Mouse (Mus musculus) megakaryocyte, embryonic 14.5 days (primary cell): ENCODE measurements around the gene Stard13.

Experiments used
- FLI1 ChIP-seq: IDR thresholded peaks from 2 replicates; pipeline ENCODE4 v1.6.1; 2012; ENCODE audit warnings: low read length, inconsistent platforms, mixed read lengths
- GATA1 ChIP-seq: IDR thresholded peaks from 3 replicates; pipeline ENCODE4 v1.6.1; 2012; ENCODE audit warnings: mixed read lengths, low read length, inconsistent platforms, borderline replicate concordance

DNA sequence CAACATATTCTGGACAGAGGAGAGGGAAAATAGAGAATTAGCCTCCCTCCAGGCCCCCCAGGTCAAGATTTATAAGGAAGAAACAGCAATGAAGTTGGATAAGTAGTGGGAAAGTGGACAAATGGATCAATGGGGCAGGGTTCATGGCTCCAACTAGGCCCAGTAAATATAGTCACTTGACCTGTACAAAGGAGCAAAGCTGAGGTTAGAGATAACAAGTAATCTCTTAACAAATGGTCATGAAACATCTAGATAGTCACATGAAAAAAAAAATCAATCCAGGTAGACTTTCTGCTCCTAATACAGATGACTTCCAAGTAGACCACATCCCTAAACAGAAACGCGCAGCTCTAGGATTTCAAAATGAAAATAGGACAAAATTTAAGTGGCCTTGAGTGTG is 155.7 kb downstream of the Stard13 start:
- TF ChIP-seq GATA1 (no peak), FLI1 (no peak)
